1 mouse cellular context compared by ENCODE assay signal in the genomic region with DNA sequence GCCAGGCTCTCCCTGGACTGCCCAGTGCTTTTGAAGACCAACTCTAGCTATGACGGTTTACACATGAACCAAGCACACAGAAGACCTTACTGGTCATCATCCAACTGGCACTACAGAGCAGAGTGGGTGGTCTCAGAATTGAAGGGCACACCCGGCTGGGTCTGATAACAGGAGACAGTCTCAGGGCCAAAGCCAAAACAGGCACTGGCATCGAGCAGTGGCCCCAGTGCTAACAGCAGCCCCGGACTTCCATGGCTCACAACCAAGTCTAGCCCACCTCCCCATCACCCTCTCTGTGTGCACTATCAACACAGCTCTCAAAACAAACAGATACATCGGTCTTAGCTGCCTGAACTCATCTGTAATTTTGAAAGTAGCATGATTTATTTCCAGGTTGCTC.
TF ChIP-seq lines count a peak whose summit lies in the region.

No protein-coding gene starts in this region.

TF ChIP-seq in MEL, 35 proteins besides CTCF, POLR2A, EP300 and RAD21 (continued from another document):
- TF ChIP-seq MAFK (IDR thresholded peaks at IDR 0.05; ENCODE audit: borderline replicate concordance, low read depth, low read length) (no peak), ETS1 (IDR thresholded peaks at IDR 0.05; ENCODE audit: low read depth, low read length) (no peak), TAL1 (IDR thresholded peaks at IDR 0.05; ENCODE audit: low read length) (no peak), GABPA (IDR thresholded peaks at IDR 0.05; ENCODE audit: low read depth, low read length) (no peak), MYB (IDR thresholded peaks at IDR 0.05; ENCODE audit: low read depth, low read length) (no peak)
